Mouse (Mus musculus): Measurements from ENCODE around the gene Rab37.

The Rab37 gene

DNA sequence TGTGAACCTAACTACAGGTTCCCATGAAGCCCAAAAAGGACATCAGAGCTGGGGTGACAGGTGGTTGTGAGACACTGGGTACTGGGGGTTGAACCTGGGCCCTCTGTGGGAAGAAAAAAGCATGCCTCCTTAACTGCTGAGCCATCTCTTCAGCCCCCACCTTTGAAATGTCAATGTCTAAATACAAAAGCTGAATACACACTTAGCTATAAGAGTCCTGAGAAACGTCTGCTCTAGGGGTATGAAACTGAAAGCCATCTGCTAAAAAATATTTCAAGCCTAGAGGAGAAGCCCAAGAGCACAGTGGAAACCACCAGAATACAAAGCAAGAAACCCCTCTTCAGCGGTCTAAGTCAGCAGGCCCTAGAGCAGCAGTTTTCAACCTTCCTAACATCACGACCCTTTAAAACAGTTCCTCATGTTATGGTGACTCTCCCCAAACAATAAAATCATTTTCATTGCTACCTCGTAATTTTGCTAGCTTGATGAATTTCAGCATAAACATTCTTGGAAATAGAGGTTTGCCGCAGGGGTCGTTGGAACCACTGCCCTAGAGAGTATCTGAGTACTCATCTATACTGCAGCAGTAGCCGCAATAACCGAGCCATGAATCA is 40.6 kb downstream of the Rab37 start:
- no peak for DNase-seq (ENCODE audit: low read depth in 1 of 2, low spot score in 2 of 2)

DNA sequence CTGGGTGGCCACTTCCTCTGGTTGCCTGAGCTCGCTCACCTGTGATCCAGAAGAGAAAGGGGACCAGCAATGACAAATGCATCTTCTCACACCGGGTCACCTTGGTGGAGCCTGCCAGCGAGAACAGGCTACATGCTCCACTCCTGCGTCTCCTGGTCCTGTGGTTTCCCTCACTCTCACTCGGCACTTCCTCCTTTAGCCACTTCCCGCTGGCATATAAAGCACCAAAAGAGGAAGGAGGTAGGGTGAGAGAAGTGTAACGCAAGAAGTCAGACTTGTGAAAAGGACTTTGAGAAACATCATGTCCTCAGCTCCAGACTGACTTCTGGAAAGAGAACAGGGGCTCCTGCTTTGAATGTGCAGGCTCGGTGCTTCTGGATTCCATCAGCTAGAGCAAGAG is 42.6 kb downstream of the Rab37 start, which contains the start of gene Cd300lf:
Gene Cd300lf, minus strand, starts transcription at position 193 of the 400 bp plus-strand sequence.
- DNase-seq (ENCODE audit: low read depth in 1 of 2, low spot score in 2 of 2) = peak; percentile 58 to 65

- DNase-seq (ENCODE audit: low read depth in 1 of 2, low spot score in 2 of 2) = peak; percentile 33 to 54
Measured at GRCm38 (mm10) chr11:115138597-115139262, 47.5 kb downstream of the Rab37 start.

GRCm38 (mm10) chr11:115141970-115142369 is 50.7 kb downstream of the Rab37 start:
- no peak for DNase-seq (ENCODE audit: low read depth in 1 of 2, low spot score in 2 of 2)

GRCm38 (mm10) chr11:115147813-115148212 is 56.6 kb downstream of the Rab37 start:
- no peak for DNase-seq (ENCODE audit: low read depth in 1 of 2, low spot score in 2 of 2)

- DNase-seq (ENCODE audit: low read depth in 1 of 2, low spot score in 2 of 2) = no peak
Measured at GRCm38 (mm10) chr11:115150741-115151254, 59.6 kb downstream of the Rab37 start.

GRCm38 (mm10) chr11:115151755-115152429 is 60.7 kb downstream of the Rab37 start:
- no peak for DNase-seq (ENCODE audit: low read depth in 1 of 2, low spot score in 2 of 2)

- DNase-seq (ENCODE audit: low read depth in 1 of 2, low spot score in 2 of 2) = no peak
Measured at GRCm38 (mm10) chr11:115153088-115153487, 61.9 kb downstream of the Rab37 start.

DNA sequence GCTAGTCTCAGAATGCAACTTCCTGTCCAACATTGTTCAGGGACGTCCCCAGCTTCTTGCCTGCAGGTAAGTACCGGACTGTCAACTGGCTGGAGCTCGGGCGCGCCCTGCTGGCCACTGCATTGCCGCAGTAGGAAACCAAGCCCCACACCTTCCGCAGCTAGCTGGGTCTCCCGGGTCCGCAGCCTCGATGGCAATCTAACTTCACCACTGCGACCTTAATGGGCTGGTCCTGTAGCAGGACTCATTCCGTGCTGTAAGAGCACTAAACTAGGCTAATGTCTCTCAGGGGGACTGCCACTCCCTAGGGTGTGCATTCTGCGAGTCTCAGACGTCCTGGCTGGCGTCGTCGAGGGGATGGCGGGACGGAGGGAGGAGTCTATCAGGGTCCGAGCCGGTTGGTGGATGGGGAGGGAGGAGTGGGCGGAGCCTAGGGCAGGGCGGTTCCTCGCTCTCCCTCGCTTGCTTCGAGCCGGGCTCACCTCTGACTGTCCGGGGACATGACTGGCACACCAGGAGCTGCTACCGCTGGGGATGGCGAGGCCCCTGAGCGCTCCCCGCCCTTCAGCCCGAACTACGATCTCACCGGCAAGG is 62.6 kb downstream of the Rab37 start:
- peak in 1 of 2 experiments; percentile 70 for DNase-seq (ENCODE audit: low read depth in 1 of 2, low spot score in 2 of 2)

DNA sequence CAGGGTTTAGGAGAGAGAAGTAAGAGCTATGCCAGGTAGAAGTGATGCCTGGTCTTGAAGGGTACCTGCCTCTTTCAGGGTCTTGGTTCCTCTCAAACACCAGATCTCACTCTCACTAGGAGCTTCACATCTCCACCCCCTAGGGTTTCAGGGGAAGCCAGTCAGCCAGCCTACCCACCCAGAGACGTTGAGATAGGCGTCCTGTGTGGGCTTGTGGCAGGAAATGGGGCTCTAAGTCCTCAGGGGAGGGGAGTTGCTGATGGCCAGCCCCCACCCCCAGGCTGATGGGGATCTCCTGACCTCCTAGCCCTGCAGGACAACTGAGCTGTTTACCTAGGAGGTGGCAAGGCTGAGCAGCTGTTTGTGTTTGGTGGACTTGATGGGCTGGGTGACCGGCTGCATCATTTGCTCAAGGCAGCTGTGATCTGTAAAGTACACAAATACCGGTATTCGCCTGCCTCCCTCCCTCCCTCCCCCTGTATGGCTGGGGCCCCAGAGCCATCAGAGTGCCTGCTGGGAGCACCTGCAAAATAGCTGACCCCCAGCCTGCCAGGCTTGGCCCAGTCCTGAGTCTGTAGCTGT is 63.9 kb downstream of the Rab37 start:
- DNase-seq (ENCODE audit: low read depth in 1 of 2, low spot score in 2 of 2) = no peak

- no peak for DNase-seq (ENCODE audit: low read depth in 1 of 2, low spot score in 2 of 2)
Measured at GRCm38 (mm10) chr11:115157933-115158719, 66.9 kb downstream of the Rab37 start.

- DNase-seq (ENCODE audit: low read depth in 1 of 2, low spot score in 2 of 2) = peak in 1 of 2 experiments; percentile 73
Measured at GRCm38 (mm10) chr11:115160016-115160797, 69.0 kb downstream of the Rab37 start.

DNA sequence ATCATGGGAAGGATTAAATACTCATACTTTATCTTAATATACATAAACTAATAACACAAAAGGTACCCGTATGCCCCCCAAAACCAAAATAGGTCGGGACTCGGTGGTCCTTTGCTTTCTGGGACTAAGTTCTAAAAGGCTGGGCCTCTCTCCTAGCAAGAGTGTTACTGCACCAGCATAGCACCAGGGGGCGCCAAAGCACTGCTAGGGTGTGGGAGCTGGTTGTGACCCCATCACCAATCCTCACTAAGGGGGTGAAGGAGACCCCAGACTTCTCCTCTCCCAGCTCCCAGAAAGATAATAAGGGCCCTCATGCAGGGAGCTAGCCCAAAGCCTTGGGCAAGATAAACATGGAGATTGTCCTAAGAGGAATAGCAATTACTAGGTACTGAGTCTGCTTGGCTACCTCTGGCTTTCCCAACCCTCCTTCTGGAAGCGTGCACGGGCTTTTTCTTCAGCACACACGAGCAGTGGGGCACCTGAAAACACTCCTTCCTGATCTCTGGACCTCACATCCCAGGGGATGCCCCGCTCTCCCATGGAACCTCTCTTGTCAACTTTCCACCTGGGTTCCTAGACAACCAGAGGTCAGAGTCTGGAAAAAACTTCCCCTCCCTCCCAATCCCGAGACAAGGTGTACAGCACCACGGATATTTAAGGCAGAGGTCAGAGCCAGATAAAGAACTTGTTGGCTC is 69.8 kb downstream of the Rab37 start:
- DNase-seq (ENCODE audit: low read depth in 1 of 2, low spot score in 2 of 2) = peak; percentile 44 to 66

DNA sequence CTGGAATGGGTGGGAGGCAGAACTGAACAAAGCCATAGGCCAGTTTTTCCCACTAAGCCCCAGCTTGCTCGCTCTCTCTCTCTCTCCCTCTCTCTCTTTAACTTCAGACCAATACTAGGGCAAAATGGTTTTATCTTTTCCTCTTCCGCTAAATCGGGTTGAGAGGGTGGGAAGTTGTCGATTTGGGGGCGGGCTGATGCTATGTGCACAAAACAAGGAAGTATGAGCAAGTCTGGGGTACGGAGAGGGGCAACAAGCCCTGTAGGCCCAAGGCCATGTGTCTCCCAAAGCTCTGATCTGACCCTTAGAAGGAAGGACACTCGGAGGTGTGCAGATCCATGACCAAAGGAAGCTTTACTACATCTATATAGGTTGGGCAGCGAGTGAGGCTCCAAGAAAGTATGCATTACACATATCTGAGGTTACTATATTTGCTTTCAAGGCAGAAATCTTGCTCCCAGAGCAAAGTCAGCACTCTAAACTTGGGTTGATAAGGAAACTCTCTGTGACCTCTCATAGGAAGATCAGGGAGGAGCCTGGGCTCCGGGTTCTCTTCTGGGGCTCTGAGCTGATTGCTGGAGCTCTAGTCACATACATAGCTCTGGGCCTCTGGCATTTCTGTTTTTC is 70.5 kb downstream of the Rab37 start:
- no peak for DNase-seq (ENCODE audit: low read depth in 1 of 2, low spot score in 2 of 2)

DNA sequence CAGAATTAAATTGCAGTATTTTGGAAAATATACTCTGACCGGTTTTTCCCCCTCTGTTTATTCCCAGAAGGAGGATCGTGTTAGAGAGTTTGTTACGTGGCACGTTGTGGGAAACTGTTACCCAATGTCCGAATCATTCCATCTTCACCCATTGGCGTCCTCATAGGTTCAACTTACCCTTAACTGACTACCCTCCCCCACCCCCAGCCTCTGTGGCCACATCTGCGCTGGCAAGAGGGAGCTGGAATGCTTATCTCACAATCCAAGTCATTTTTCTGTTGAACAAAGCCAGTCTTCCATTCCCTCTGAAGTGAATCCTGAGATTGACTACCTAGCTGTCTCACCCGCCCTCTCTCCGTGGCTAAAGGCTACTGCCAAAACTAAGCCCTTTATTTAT is 71.0 kb downstream of the Rab37 start:
- no peak for DNase-seq (ENCODE audit: low read depth in 1 of 2, low spot score in 2 of 2)

GRCm38 (mm10) chr11:115162832-115163480 is 71.7 kb downstream of the Rab37 start, which contains the start of gene Slc9a3r1:
TSS of gene Slc9a3r1 (plus strand) at chr11:115163341.
- DNase-seq (ENCODE audit: low read depth in 1 of 2, low spot score in 2 of 2) = peak; percentile 98

- no peak for DNase-seq (ENCODE audit: low read depth in 1 of 2, low spot score in 2 of 2)
Measured at GRCm38 (mm10) chr11:115163568-115164150, 72.4 kb downstream of the Rab37 start.

All from monocyte, adult 2 months (primary cell).